Mouse (Mus musculus): Measurements from ENCODE around the gene Trim63. TPM values are rescaled to one million over a fixed set of nuclear protein-coding genes. Genes with fewer than 3 reads are reported as not detected.
"Not testable (repeated sequence)": the region's sequence is repeated elsewhere in the genome, so short reads cannot be mapped to it uniquely, and the experiment has no call there.

Gene Trim63
- polyA plus RNA-seq, 1 experiment from 2014 or later: 0.33 TPM

- WGBS: 81% methylated on average over 5 of the region's 5 CpGs
- Histone ChIP-seq H3K36me3 (ENCODE audit: control insufficient read depth, insufficient read depth, low read length) (no peaks in the 10 kb centered on the region), H3K4me3 (ENCODE audit: low read depth, low read length) (no peak overlapping the region), H3K27ac (ENCODE audit: low read depth, low read length) (no peak overlapping the region), H3K9ac (ENCODE audit: low read depth, low read length) (no peak overlapping the region), H3K4me1 (replicated peaks; ENCODE audit: control insufficient read depth, insufficient read depth, low read length) (no peaks in the 10 kb centered on the region), H3K4me2 (no peak overlapping the region), H3K9me3 (ENCODE audit: control insufficient read depth, low read length) (no peaks in the 10 kb centered on the region), H3K27me3 (replicated peaks; ENCODE audit: control insufficient read depth, insufficient read depth, low read length) (no peaks in the 10 kb centered on the region)
- ATAC-seq (replicated peaks; ENCODE audit: low FRiP score): no peak
- no peak for DNase-seq (ENCODE audit: low spot score)
Observed at GRCm38 (mm10) chr4:134319074-134319473, 4.2 kb downstream of the Trim63 start.

- Histone ChIP-seq H3K36me3 (ENCODE audit: control insufficient read depth, insufficient read depth, low read length) (no peaks in the 10 kb centered on the region), H3K4me1 (replicated peaks; ENCODE audit: control insufficient read depth, insufficient read depth, low read length) (no peaks in the 10 kb centered on the region), H3K27me3 (replicated peaks; ENCODE audit: control insufficient read depth, insufficient read depth, low read length) (no peaks in the 10 kb centered on the region), H3K27ac (ENCODE audit: low read depth, low read length) (no peak overlapping the region), H3K4me3 (ENCODE audit: low read depth, low read length) (no peak overlapping the region), H3K9ac (ENCODE audit: low read depth, low read length) (no peak overlapping the region), H3K9me3 (ENCODE audit: control insufficient read depth, low read length) (no peaks in the 10 kb centered on the region), H3K4me2 (no peak overlapping the region)
- DNase-seq (ENCODE audit: low spot score) (no peak), ATAC-seq (replicated peaks; ENCODE audit: low FRiP score) (no peak)
- 68% methylated on average over 5 of the region's 5 CpGs for WGBS
Observed at GRCm38 (mm10) chr4:134319674-134320073, 4.8 kb downstream of the Trim63 start.

- H3K4me1 ChIP-seq (replicated peaks; ENCODE audit: control insufficient read depth, insufficient read depth, low read length): no peaks in the 10 kb centered on the region
- H3K4me3 ChIP-seq (ENCODE audit: low read depth, low read length): no peak overlapping the region
- DNase-seq (ENCODE audit: low spot score) (no peak), ATAC-seq (replicated peaks; ENCODE audit: low FRiP score) (no peak)
- H3K9me3 ChIP-seq (ENCODE audit: control insufficient read depth, low read length): no peaks in the 10 kb centered on the region
- WGBS: 61% methylated on average over 3 of the region's 3 CpGs
- no peaks in the 10 kb centered on the region for H3K27me3 ChIP-seq (replicated peaks; ENCODE audit: control insufficient read depth, insufficient read depth, low read length)
- H3K9ac ChIP-seq (ENCODE audit: low read depth, low read length): no peak overlapping the region
- H3K36me3 ChIP-seq (ENCODE audit: control insufficient read depth, insufficient read depth, low read length): no peaks in the 10 kb centered on the region
- no peak overlapping the region for H3K4me2 ChIP-seq
- no peak overlapping the region for H3K27ac ChIP-seq (ENCODE audit: low read depth, low read length)
Observed at GRCm38 (mm10) chr4:134321524-134321923, 6.6 kb downstream of the Trim63 start.

- Histone ChIP-seq H3K9ac (ENCODE audit: low read depth, low read length) (no peak overlapping the region), H3K4me1 (replicated peaks; ENCODE audit: control insufficient read depth, insufficient read depth, low read length) (no peaks in the 10 kb centered on the region), H3K4me3 (ENCODE audit: low read depth, low read length) (no peak overlapping the region), H3K36me3 (ENCODE audit: control insufficient read depth, insufficient read depth, low read length) (no peaks in the 10 kb centered on the region), H3K27me3 (replicated peaks; ENCODE audit: control insufficient read depth, insufficient read depth, low read length) (no peaks in the 10 kb centered on the region), H3K9me3 (ENCODE audit: control insufficient read depth, low read length) (no peaks in the 10 kb centered on the region), H3K4me2 (no peak overlapping the region), H3K27ac (ENCODE audit: low read depth, low read length) (no peak overlapping the region)
- 55% methylated on average over 5 of the region's 5 CpGs for WGBS
- ATAC-seq (replicated peaks; ENCODE audit: low FRiP score) (no peak), DNase-seq (ENCODE audit: low spot score) (no peak)
Observed at GRCm38 (mm10) chr4:134324655-134325054, 9.7 kb downstream of the Trim63 start.

- Histone ChIP-seq H3K4me3 (ENCODE audit: low read depth, low read length) (no peak overlapping the region), H3K27ac (ENCODE audit: low read depth, low read length) (no peak overlapping the region), H3K36me3 (ENCODE audit: control insufficient read depth, insufficient read depth, low read length) (no peaks in the 10 kb centered on the region), H3K9ac (ENCODE audit: low read depth, low read length) (no peak overlapping the region), H3K27me3 (replicated peaks; ENCODE audit: control insufficient read depth, insufficient read depth, low read length) (no peaks in the 10 kb centered on the region), H3K4me2 (no peak overlapping the region), H3K4me1 (replicated peaks; ENCODE audit: control insufficient read depth, insufficient read depth, low read length) (no peaks in the 10 kb centered on the region), H3K9me3 (ENCODE audit: control insufficient read depth, low read length) (no peaks in the 10 kb centered on the region)
- no peak for ATAC-seq (replicated peaks; ENCODE audit: low FRiP score)
- WGBS: 59% methylated on average over 5 of the region's 5 CpGs
- no peak for DNase-seq (ENCODE audit: low spot score)
Observed at GRCm38 (mm10) chr4:134326859-134327530, 12.1 kb downstream of the Trim63 start.

- 44% methylated on average over 8 of the region's 8 CpGs for WGBS
Observed at GRCm38 (mm10) chr4:134328151-134328550, 13.2 kb downstream of the Trim63 start.

GRCm38 (mm10) chr4:134328832-134329231 is 13.9 kb downstream of the Trim63 start:
- no peaks in the 10 kb centered on the region for H3K4me1 ChIP-seq (replicated peaks; ENCODE audit: control insufficient read depth, insufficient read depth, low read length)
- no peaks in the 10 kb centered on the region for H3K9me3 ChIP-seq (ENCODE audit: control insufficient read depth, low read length)
- no peak overlapping the region for H3K27ac ChIP-seq (ENCODE audit: low read depth, low read length)
- WGBS: 75% methylated on average over 8 of the region's 8 CpGs
- no peak for DNase-seq (ENCODE audit: low spot score)
- no peaks in the 10 kb centered on the region for H3K36me3 ChIP-seq (ENCODE audit: control insufficient read depth, insufficient read depth, low read length)
- no peak overlapping the region for H3K9ac ChIP-seq (ENCODE audit: low read depth, low read length)
- no peak overlapping the region for H3K4me2 ChIP-seq
- H3K27me3 ChIP-seq (replicated peaks; ENCODE audit: control insufficient read depth, insufficient read depth, low read length): no peaks in the 10 kb centered on the region
- no peak overlapping the region for H3K4me3 ChIP-seq (ENCODE audit: low read depth, low read length)
- ATAC-seq (replicated peaks; ENCODE audit: low FRiP score): no peak

More at GRCm38 (mm10) chr4:134328151-134328550, 13.2 kb downstream of the Trim63 start:
- Histone ChIP-seq H3K9ac (ENCODE audit: low read depth, low read length) (no peak overlapping the region), H3K4me3 (ENCODE audit: low read depth, low read length) (no peak overlapping the region), H3K27ac (ENCODE audit: low read depth, low read length) (no peak overlapping the region), H3K27me3 (replicated peaks; ENCODE audit: control insufficient read depth, insufficient read depth, low read length) (no peaks in the 10 kb centered on the region), H3K4me1 (replicated peaks; ENCODE audit: control insufficient read depth, insufficient read depth, low read length) (no peaks in the 10 kb centered on the region), H3K9me3 (ENCODE audit: control insufficient read depth, low read length) (no peaks in the 10 kb centered on the region), H3K4me2 (no peak overlapping the region), H3K36me3 (ENCODE audit: control insufficient read depth, insufficient read depth, low read length) (no peaks in the 10 kb centered on the region)
- no peak for DNase-seq (ENCODE audit: low spot score)
- ATAC-seq (replicated peaks; ENCODE audit: low FRiP score): no peak

- no peak overlapping the region for H3K4me2 ChIP-seq
- no peaks in the 10 kb centered on the region for H3K36me3 ChIP-seq (ENCODE audit: control insufficient read depth, insufficient read depth, low read length)
- DNase-seq (ENCODE audit: low spot score): no peak
- no peaks in the 10 kb centered on the region for H3K27me3 ChIP-seq (replicated peaks; ENCODE audit: control insufficient read depth, insufficient read depth, low read length)
- no peak overlapping the region for H3K4me3 ChIP-seq (ENCODE audit: low read depth, low read length)
- no peaks in the 10 kb centered on the region for H3K4me1 ChIP-seq (replicated peaks; ENCODE audit: control insufficient read depth, insufficient read depth, low read length)
- no peaks in the 10 kb centered on the region for H3K9me3 ChIP-seq (ENCODE audit: control insufficient read depth, low read length)
- no peak overlapping the region for H3K27ac ChIP-seq (ENCODE audit: low read depth, low read length)
- WGBS: 69% methylated on average over 5 of the region's 5 CpGs
- no peak overlapping the region for H3K9ac ChIP-seq (ENCODE audit: low read depth, low read length)
- ATAC-seq (replicated peaks; ENCODE audit: low FRiP score): no peak
Observed at GRCm38 (mm10) chr4:134330281-134330680, 15.4 kb downstream of the Trim63 start.

- DNase-seq (ENCODE audit: low spot score); H3K9ac ChIP-seq (ENCODE audit: low read depth, low read length); H3K4me2 ChIP-seq; H3K4me3 ChIP-seq (ENCODE audit: low read depth, low read length); ATAC-seq (replicated peaks; ENCODE audit: low FRiP score); H3K36me3 ChIP-seq (ENCODE audit: control insufficient read depth, insufficient read depth, low read length); H3K9me3 ChIP-seq (ENCODE audit: control insufficient read depth, low read length); H3K4me1 ChIP-seq (replicated peaks; ENCODE audit: control insufficient read depth, insufficient read depth, low read length); H3K27ac ChIP-seq (ENCODE audit: low read depth, low read length): not testable (repeated sequence)
- peaks cover 42% of the 10 kb centered on the region for H3K27me3 ChIP-seq (replicated peaks; ENCODE audit: control insufficient read depth, insufficient read depth, low read length)
- WGBS: 66% methylated on average over 6 of the region's 6 CpGs
Observed at GRCm38 (mm10) chr4:134341231-134341630, 26.3 kb downstream of the Trim63 start.

Measured in liver, embryonic 11.5 days (tissue).